7 mouse cellular contexts compared by ENCODE assay signal in the genomic region with DNA sequence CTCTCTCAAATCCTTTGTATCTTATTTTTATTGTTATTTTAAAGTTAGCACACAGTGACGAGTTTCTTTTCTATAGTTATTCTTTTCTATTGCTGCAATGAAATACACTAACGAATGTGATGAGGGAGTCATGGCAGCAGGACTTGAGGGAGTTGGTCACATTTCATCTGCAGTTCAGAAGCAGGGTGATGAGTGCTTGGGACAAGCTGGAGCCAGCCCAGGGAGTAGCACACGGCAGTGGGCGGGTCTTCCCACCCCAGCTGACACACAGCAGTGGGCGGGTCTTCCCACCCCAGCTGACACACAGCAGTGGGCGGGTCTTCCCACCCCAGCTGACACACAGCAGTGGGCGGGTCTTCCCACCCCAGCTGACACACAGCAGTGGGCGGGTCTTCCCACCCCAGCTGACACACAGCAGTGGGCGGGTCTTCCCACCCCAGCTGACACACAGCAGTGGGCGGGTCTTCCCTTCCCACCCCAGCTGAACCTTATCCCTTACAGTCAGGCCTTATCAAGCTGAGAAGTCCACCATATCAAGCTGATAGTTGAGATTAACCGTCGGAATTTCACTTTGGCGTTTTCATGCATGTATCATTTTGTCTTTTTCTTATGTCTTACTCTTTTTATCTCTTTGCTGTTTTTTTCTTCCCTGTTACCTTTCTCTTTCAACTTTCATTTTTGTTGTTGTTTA.
DNase-seq lines count a peak whose midpoint lies in the region; ATAC-seq and TF ChIP-seq lines count a peak whose summit lies in the region.
"Not testable (repeated sequence)": the region's sequence is repeated elsewhere in the genome, so short reads cannot be mapped to it uniquely, and the experiment has no call there.

No protein-coding gene starts in this region.

- not testable (repeated sequence) for H3K9me3 ChIP-seq in CH12.LX (replicated peaks; ENCODE audit: low read length); liver, embryonic 11.5 days (ENCODE audit: control insufficient read depth, low read length); lung, embryonic 14.5 days (ENCODE audit: low read depth, low read length)

- TF ChIP-seq POLR2A in CH12.LX (IDR thresholded peaks at IDR 0.05; ENCODE audit: low read depth, low read length): not testable (repeated sequence)

- peak; percentile 84 for ATAC-seq in liver, embryonic 11.5 days (replicated peaks; ENCODE audit: low FRiP score)
- peak; percentile 94 for ATAC-seq in lung, embryonic 14.5 days (ENCODE audit: insufficient read depth)

- TF ChIP-seq RAD21 in CH12.LX (IDR thresholded peaks at IDR 0.05; ENCODE audit: low read depth, low read length): not testable (repeated sequence)

- not testable (repeated sequence) for TF ChIP-seq CTCF in CH12.LX (conservative IDR thresholded peaks at IDR 0.05 in 1 of 2, IDR thresholded peaks at IDR 0.05 in 1 of 2; ENCODE audit: low read depth in 2 of 2, low read length in 2 of 2); lung, embryonic 14.5 days (IDR thresholded peaks at IDR 0.05; ENCODE audit: low read depth)

- DNase-seq in CH12.LX (ENCODE audit: extremely low read depth) (peak; percentile 14), adipocyte (ENCODE audit: low spot score) (peak; percentile 55)
- peak; percentile 9 for DNase-seq in embryo, embryonic 9.5 days (ENCODE audit: extremely low spot score)
- DNase-seq in heart, postnatal 4 days: peak; percentile 21
- not testable (repeated sequence) for DNase-seq in liver, embryonic 11.5 days (ENCODE audit: low spot score)
- DNase-seq in lung, embryonic 14.5 days: peak; percentile 85
- peak; percentile 41 to 79 for DNase-seq in lung, postnatal 4 days

- WGBS in liver, embryonic 11.5 days: 32% methylated on average over 10 of the region's 13 CpGs
- WGBS in lung, embryonic 14.5 days: 12% methylated on average over 10 of the region's 13 CpGs

- not testable (repeated sequence) for TF ChIP-seq EP300 in CH12.LX (IDR thresholded peaks at IDR 0.05; ENCODE audit: low read length)

- H3K36me3 ChIP-seq in CH12.LX (replicated peaks in 1 of 2; ENCODE audit: control insufficient read depth in 1 of 2, insufficient read depth in 1 of 2, low read length in 1 of 2); liver, embryonic 11.5 days (ENCODE audit: control insufficient read depth, insufficient read depth, low read length); lung, embryonic 14.5 days (ENCODE audit: insufficient read depth): not testable (repeated sequence)

- not testable (repeated sequence) for H3K79me2 ChIP-seq in CH12.LX (replicated peaks; ENCODE audit: control insufficient read depth, extremely low read depth, insufficient read depth, poor library complexity, severe bottlenecking)

- dilution Hi-C loops in CH12.LX (cut with MboI; ENCODE audit: extremely low pct_ligation_motif_present, extremely low pct_unique_long_range_greater_than_20kb, low sequenced_read_pairs): not testable (repeated sequence)

- H3K27me3 ChIP-seq in CH12.LX (replicated peaks); liver, embryonic 11.5 days (replicated peaks; ENCODE audit: control insufficient read depth, insufficient read depth, low read length); lung, embryonic 14.5 days (ENCODE audit: insufficient read depth, low read length): not testable (repeated sequence)

- H3K4me1 ChIP-seq in CH12.LX (ENCODE audit: control insufficient read depth in 1 of 2, insufficient read depth in 2 of 2); liver, embryonic 11.5 days (replicated peaks; ENCODE audit: control insufficient read depth, insufficient read depth, low read length); lung, embryonic 14.5 days (ENCODE audit: insufficient read depth): not testable (repeated sequence)

- not testable (repeated sequence) for H3K9ac ChIP-seq in CH12.LX (ENCODE audit: insufficient read depth, low read depth); liver, embryonic 11.5 days (ENCODE audit: low read depth, low read length); lung, embryonic 14.5 days

- H3K4me2 ChIP-seq in CH12.LX (ENCODE audit: insufficient read depth, low read depth, poor library complexity, severe bottlenecking): peak overlapping the region; percentile 13; the same call in 1 of the 2 replicates
- peak overlapping the region; percentile 26 for H3K4me2 ChIP-seq in liver, embryonic 11.5 days
- 0 out of 2 replicates have a peak overlapping the region, but pooled peaks have one; percentile 33 for H3K4me2 ChIP-seq in lung, embryonic 14.5 days

- not testable (repeated sequence) for H3K4me3 ChIP-seq in CH12.LX (replicated peaks in 1 of 3; ENCODE audit: low read depth in 2 of 3, low read length in 2 of 3, poor library complexity in 1 of 3); liver, embryonic 11.5 days (ENCODE audit: low read depth, low read length); lung, embryonic 14.5 days (ENCODE audit: low read depth, low read length)

- H3K27ac ChIP-seq in CH12.LX (ENCODE audit: insufficient read depth, low read depth); liver, embryonic 11.5 days (ENCODE audit: low read depth, low read length): not testable (repeated sequence)
- 0 out of 2 replicates have a peak overlapping the region, but pooled peaks have one; percentile 12 for H3K27ac ChIP-seq in lung, embryonic 14.5 days (ENCODE audit: low read depth)

- in situ Hi-C loops in CH12.LX (cut with MboI; ENCODE audit: low pct_ligation_motif_present, low pct_unique_long_range_greater_than_20kb, low sequenced_read_pairs): not testable (repeated sequence)

TF ChIP-seq in CH12.LX, 34 proteins besides CTCF, POLR2A, EP300 and RAD21:
- TF ChIP-seq ETS1 (conservative IDR thresholded peaks at IDR 0.05; ENCODE audit: low read depth, low read length): 0 out of 2 replicates have a peak, but pooled peaks have one; percentile 13
